Mouse (Mus musculus) intestine, embryonic 15.5 days (tissue): ENCODE data around the gene Ift81. TPM values are rescaled to one million over a fixed set of nuclear protein-coding genes. Genes with fewer than 3 reads are reported as not detected.

ENCODE experiments used
- ATAC-seq: fragments of 200-750 bp; cut with Nextera tagmentation; 2 replicates; pipeline ENCODE4 v1.8.0; 2017; ENCODE audit warnings: moderate TSS enrichment, moderate library complexity
- H3K27ac ChIP-seq: fragments of 300-500 bp; sonication (generic); 2 replicates; pipeline ENCODE4 v1.5.1; 2015; ENCODE audit warnings: mild to moderate bottlenecking, inconsistent platforms
- H3K27me3 ChIP-seq: fragments of 300-500 bp; sonication (generic); replicated peaks from 2 replicates; pipeline ENCODE4 v1.6.1; 2015; ENCODE audit warnings: inconsistent platforms
- H3K36me3 ChIP-seq: fragments of 300-500 bp; sonication (generic); 2 replicates; pipeline ENCODE4 v1.6.1; 2015; ENCODE audit warnings: inconsistent platforms
- H3K4me1 ChIP-seq: fragments of 300-500 bp; sonication (generic); replicated peaks from 2 replicates; pipeline ENCODE4 v1.6.1; 2015; ENCODE audit warnings: inconsistent platforms
- H3K4me2 ChIP-seq: fragments of 300-500 bp; sonication (generic); replicated peaks from 2 replicates; pipeline ENCODE4 v1.6.1; 2015; ENCODE audit warnings: mild to moderate bottlenecking, inconsistent platforms
- H3K4me3 ChIP-seq: fragments of 300-500 bp; sonication (generic); replicated peaks from 2 replicates; pipeline ENCODE4 v1.5.1; 2015; ENCODE audit warnings: inconsistent platforms
- H3K9ac ChIP-seq: fragments of 300-500 bp; sonication (generic); 2 replicates; pipeline ENCODE4 v1.6.1; 2015; ENCODE audit warnings: inconsistent platforms
- H3K9me3 ChIP-seq: fragments of 300-500 bp; sonication (generic); 2 replicates; pipeline ENCODE4 v1.6.1; 2016; ENCODE audit warnings: inconsistent platforms
- WGBS: fragments of 180-500 bp; shearing (Covaris S2); methylation state at CpG from one replicate; pipeline ENCODE4 v1.1.7; 2015; 5-methylcytosine and 5-hydroxymethylcytosine counted together
- polyA plus RNA-seq: library from polyadenylated mRNA; unstranded; fragments of >200 nt; fragmentation: Nextera tagmentation; extraction: Ambion mirVana; gene quantifications from 2 replicates; pipeline ENCODE4 v1.2.1, GENCODE M21; 2015

Gene Ift81
- polyA plus RNA-seq, 1 experiment from 2014 or later = 28.8 TPM

DNA sequence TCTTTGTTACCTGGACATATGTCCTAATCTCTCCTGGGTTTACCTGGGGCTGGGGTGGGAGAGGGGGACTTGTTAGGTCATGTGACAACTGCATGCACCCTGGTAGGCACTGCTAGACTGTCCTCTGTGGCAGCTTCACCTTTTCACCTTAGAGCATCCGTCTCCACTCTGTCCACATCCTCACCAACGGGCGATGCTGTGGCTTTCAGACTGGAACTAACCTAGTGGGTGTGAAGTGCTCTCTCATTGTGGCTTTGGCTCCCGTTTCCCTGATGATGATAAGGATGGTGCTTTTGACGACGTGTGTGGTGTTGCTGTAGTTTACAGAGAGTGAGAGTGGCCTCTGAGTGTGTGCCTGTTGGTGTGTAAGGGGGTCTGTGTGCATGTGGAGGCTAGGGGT lies 31.0 kb upstream of the Ift81 start:
- H3K4me2 ChIP-seq = no peak overlapping the region
- 77% methylated on average over 6 of the region's 6 CpGs for WGBS
- H3K4me1 ChIP-seq = 0 out of 2 replicates have a peak, but pooled peaks cover 4% of the 10 kb centered on the region
- no peaks in the 10 kb centered on the region for H3K9me3 ChIP-seq
- no peak overlapping the region for H3K27ac ChIP-seq
- no peak overlapping the region for H3K4me3 ChIP-seq
- no peak overlapping the region for H3K9ac ChIP-seq
- ATAC-seq = no peak
- no peaks in the 10 kb centered on the region for H3K27me3 ChIP-seq
- no peaks in the 10 kb centered on the region for H3K36me3 ChIP-seq

DNA sequence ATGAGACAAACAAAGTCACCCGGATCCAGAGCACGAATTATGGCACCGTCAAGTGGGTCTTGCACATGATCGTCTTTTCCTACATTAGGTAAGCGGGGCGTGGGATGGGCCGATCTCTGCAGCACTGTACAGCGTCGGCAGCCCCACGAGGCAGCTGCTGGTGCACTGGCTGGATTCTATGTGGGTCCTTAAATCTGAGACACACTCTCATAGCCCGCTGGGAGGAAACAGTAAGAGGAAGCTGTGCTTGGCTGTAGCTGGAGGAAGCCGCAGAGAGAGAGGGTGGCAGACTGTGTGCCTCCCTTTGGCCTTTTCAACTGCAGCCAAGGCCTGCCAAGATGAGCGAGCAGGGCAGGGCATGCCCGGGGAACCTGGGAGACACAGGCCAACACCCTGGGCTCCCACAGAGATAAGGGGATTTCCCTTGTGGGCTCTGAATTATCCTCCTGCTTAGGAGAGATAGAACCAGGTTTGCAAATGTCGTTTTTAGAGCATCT lies 29.8 kb upstream of the Ift81 start:
- H3K4me2 ChIP-seq = peak overlapping the region; percentile 17
- ATAC-seq = no peak
- no peak overlapping the region for H3K27ac ChIP-seq
- 49% methylated on average over 15 of the region's 15 CpGs for WGBS
- H3K27me3 ChIP-seq = no peaks in the 10 kb centered on the region
- 0 out of 2 replicates have a peak, but pooled peaks cover 4% of the 10 kb centered on the region for H3K4me1 ChIP-seq
- no peak overlapping the region for H3K9ac ChIP-seq
- no peaks in the 10 kb centered on the region for H3K36me3 ChIP-seq
- peak overlapping the region; percentile 3; the same call in 1 of the 2 replicates for H3K4me3 ChIP-seq
- no peaks in the 10 kb centered on the region for H3K9me3 ChIP-seq

DNA sequence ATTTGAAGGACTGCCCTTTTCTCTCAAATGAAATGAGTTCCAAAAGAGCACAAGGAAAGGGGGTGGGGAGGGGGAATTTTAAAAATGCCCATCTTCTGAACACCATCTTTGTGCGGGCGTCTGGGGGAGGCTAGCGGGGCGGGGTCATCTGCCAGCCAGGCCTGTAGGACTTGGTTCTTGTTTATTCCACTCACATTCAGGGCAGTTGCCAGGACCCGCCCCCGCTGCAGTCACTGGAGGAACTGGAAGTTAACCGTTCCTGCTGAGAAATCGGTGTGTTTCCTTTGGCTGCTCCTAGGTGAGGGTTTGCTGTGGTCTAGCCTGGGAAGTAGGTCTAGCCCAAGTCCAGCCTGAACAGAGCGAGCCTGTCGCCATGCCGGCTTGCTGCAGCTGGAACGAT lies 29.4 kb upstream of the Ift81 start, which contains the start of gene P2rx7:
Gene P2rx7, plus strand, starts transcription at position 211 of the 400 bp plus-strand sequence.
- no peak for ATAC-seq
- 56% methylated on average over 12 of the region's 12 CpGs for WGBS
- Histone ChIP-seq H3K27me3 (no peaks in the 10 kb centered on the region), H3K36me3 (no peaks in the 10 kb centered on the region), H3K9me3 (no peaks in the 10 kb centered on the region), H3K27ac (no peak within 1 kb of the TSS), H3K4me3 (peak within 1 kb of the TSS; percentile 3; the same call in 1 of the 2 replicates), H3K4me1 (0 out of 2 replicates have a peak, but pooled peaks cover 4% of the 10 kb centered on the region), H3K9ac (no peak within 1 kb of the TSS), H3K4me2 (peak within 1 kb of the TSS; percentile 17)

DNA sequence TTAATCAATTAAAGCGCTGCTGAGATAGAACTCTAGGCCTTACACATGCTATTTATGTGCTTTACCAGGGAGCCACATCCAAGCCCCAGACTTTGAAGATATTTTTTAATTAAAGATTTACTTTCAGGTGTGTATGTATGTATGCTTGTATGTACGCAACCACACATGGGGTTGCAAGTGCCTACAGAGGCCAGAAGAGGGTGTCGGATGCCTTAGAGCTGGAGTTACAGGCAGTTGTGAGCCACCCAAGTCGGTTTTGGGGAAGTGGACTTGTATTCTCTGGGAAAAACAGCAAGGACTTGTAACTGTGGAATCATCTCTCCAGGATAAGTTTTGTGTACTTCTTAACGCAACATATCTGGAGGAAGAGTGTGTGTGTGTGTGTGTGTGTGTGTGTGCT lies 25.7 kb upstream of the Ift81 start:
- Histone ChIP-seq H3K4me1 (0 out of 2 replicates have a peak, but pooled peaks cover 4% of the 10 kb centered on the region), H3K27ac (no peak overlapping the region), H3K36me3 (no peaks in the 10 kb centered on the region), H3K27me3 (no peaks in the 10 kb centered on the region), H3K9ac (no peak overlapping the region), H3K4me2 (no peak overlapping the region), H3K9me3 (no peaks in the 10 kb centered on the region), H3K4me3 (no peak overlapping the region)
- no peak for ATAC-seq
- WGBS = 85% methylated on average over 5 of the region's 5 CpGs

DNA sequence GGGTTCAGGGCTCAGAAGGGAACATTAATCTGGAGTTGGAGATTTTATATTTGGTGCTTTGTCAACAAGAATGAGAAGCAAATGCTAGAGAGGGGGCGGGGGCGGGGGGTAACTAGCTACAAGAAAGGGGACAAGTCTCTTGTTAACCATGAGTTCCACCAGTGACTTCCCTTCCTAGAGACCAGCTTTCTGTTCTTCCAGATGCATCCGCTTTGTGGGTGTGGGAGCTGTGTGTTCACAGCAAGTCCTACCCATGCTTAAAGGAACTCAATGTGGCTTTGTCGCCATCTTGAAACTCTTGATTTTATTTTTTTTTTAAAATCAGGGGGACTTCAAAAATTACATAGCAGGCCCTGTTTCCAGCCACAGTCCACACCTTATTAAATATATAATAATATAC lies 25.2 kb upstream of the Ift81 start:
- WGBS = 96% methylated on average over 4 of the region's 4 CpGs
- H3K4me1 ChIP-seq = 0 out of 2 replicates have a peak, but pooled peaks cover 4% of the 10 kb centered on the region

DNA sequence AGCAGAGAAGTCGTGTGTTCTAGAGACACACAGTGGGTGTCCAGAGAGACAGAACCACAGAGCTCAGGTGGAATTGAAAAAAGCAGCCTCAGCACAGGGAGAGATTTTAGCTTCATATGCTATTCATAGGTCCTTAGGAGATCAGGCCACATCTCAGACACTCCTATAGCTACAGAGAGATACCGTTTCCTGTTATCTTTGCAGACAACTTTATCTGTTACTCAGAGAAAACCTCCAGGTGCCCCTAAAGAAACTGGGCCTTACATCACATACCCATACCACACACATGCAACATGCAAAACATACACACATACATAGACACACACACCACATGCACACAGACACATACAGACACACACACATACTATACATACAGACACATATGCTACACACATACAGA lies 24.0 kb upstream of the Ift81 start:
- Histone ChIP-seq H3K36me3 (no peaks in the 10 kb centered on the region), H3K9ac (no peak overlapping the region)
- 64% methylated on average over 2 of the region's 2 CpGs for WGBS

More for the DNA sequence above, 25.2 kb upstream of the Ift81 start:
- Histone ChIP-seq H3K4me3 (no peak overlapping the region), H3K9me3 (no peaks in the 10 kb centered on the region), H3K36me3 (no peaks in the 10 kb centered on the region), H3K4me2 (no peak overlapping the region), H3K27ac (no peak overlapping the region), H3K27me3 (no peaks in the 10 kb centered on the region), H3K9ac (no peak overlapping the region)
- no peak for ATAC-seq

DNA sequence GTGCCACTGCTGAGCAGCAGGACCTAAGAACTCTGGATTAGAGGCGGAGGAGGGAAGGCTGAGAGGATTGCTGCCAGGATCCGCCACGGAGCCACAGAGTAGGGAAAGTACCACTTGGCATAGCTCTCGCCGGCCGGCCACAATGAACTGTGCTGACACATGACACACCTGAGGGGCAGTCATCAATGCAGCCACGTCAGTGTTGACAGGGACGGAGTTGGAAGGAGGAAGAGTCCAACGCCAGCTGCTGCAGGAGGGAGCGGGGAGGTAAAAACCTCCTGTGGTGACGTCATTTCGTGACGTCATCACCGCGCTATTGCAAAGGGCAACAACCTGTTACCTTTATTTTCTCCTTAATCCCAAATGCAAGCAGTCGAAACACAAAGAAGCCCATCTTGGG lies 22.6 kb upstream of the Ift81 start:
- 0 out of 2 replicates have a peak, but pooled peaks have one; percentile 41 for ATAC-seq
- H3K4me2 ChIP-seq = peak overlapping the region; percentile 51
- peak overlapping the region; percentile 9; the same call in 1 of the 2 replicates for H3K4me3 ChIP-seq
- H3K4me1 ChIP-seq = no peaks in the 10 kb centered on the region
- no peaks in the 10 kb centered on the region for H3K9me3 ChIP-seq
- 30% methylated on average over 16 of the region's 16 CpGs for WGBS
- no peaks in the 10 kb centered on the region for H3K36me3 ChIP-seq
- H3K27me3 ChIP-seq = no peaks in the 10 kb centered on the region
- no peak overlapping the region for H3K27ac ChIP-seq
- no peak overlapping the region for H3K9ac ChIP-seq

More for the DNA sequence above, 24.0 kb upstream of the Ift81 start:
- Histone ChIP-seq H3K27me3 (no peaks in the 10 kb centered on the region), H3K9me3 (no peaks in the 10 kb centered on the region), H3K4me3 (no peak overlapping the region), H3K27ac (no peak overlapping the region), H3K4me1 (no peaks in the 10 kb centered on the region), H3K4me2 (no peak overlapping the region)
- ATAC-seq = no peak

DNA sequence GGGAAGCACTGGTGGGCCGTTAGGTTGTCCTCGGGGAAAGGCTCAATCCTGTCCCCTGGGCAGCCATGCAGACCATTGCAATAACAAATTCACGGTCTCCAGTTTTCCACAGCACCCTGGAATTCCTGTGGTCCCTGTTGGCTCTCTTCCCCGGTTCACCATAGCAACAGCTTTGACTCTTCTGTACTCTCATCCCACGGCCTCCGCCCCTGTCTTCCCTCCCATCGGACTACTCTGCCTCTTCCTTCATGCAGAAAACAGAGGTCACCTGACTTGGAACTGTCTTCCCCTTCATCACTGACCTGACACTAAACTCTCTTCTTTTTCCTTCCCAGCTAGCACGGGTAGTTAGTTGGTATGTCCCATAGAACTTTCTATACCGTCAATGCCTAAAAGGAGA lies 22.0 kb upstream of the Ift81 start:
- Histone ChIP-seq H3K27me3 (no peaks in the 10 kb centered on the region), H3K36me3 (no peaks in the 10 kb centered on the region), H3K4me2 (no peak overlapping the region), H3K27ac (no peak overlapping the region), H3K4me3 (no peak overlapping the region), H3K9me3 (no peaks in the 10 kb centered on the region), H3K9ac (no peak overlapping the region), H3K4me1 (no peaks in the 10 kb centered on the region)
- ATAC-seq = no peak
- 74% methylated on average over 9 of the region's 9 CpGs for WGBS

DNA sequence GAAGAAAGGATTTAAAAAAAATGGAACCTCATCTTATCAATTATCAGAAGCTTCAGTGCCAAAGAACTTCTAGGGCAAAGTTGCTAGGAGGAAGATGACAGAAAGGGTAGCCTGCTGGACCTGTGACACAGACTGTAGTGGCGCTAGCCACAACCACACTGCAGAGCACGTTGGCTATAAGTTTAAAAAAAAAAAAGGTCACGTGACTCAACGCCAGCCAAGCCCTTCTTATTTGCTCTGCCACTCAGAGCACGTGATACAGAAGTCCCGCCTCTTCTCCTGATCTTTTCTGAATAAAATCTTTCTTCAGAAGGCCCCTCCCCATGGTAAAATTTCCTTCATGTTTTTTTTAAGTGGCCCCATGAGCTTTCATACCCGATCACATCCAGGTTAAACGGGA lies 20.9 kb upstream of the Ift81 start:
- no peak overlapping the region for H3K4me2 ChIP-seq
- H3K4me3 ChIP-seq = no peak overlapping the region
- H3K9ac ChIP-seq = no peak overlapping the region
- no peaks in the 10 kb centered on the region for H3K4me1 ChIP-seq
- H3K27me3 ChIP-seq = no peaks in the 10 kb centered on the region
- no peaks in the 10 kb centered on the region for H3K9me3 ChIP-seq
- H3K36me3 ChIP-seq = no peaks in the 10 kb centered on the region
- no peak for ATAC-seq
- WGBS = 77% methylated on average over 8 of the region's 8 CpGs
- H3K27ac ChIP-seq = no peak overlapping the region

DNA sequence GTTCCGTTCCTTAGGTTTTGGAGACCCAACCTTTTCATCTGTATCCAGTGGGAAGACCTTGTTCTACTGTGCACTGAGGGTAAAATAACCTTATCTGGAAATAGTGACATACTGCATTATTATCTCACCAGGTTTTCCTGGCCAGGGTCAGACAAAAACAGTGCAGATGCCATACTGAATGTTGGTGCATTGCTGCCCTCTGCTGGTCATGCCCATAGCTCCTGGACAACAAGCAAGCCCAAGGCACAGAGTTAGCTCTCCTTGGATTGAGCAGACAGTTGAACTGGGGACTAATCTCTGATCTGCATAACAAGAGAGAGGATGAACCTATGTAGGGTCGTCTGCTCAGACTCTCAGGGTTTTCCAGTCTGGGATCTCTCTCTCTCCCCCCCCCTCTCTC lies 12.9 kb upstream of the Ift81 start:
- no peaks in the 10 kb centered on the region for H3K4me1 ChIP-seq
- H3K27ac ChIP-seq = no peak overlapping the region
- peak; percentile 82 for ATAC-seq
- no peak overlapping the region for H3K9ac ChIP-seq
- H3K9me3 ChIP-seq = no peaks in the 10 kb centered on the region
- no peaks in the 10 kb centered on the region for H3K27me3 ChIP-seq
- H3K36me3 ChIP-seq = no peaks in the 10 kb centered on the region
- no peak overlapping the region for H3K4me3 ChIP-seq
- WGBS = 44% methylated on average over 2 of the region's 2 CpGs
- no peak overlapping the region for H3K4me2 ChIP-seq

DNA sequence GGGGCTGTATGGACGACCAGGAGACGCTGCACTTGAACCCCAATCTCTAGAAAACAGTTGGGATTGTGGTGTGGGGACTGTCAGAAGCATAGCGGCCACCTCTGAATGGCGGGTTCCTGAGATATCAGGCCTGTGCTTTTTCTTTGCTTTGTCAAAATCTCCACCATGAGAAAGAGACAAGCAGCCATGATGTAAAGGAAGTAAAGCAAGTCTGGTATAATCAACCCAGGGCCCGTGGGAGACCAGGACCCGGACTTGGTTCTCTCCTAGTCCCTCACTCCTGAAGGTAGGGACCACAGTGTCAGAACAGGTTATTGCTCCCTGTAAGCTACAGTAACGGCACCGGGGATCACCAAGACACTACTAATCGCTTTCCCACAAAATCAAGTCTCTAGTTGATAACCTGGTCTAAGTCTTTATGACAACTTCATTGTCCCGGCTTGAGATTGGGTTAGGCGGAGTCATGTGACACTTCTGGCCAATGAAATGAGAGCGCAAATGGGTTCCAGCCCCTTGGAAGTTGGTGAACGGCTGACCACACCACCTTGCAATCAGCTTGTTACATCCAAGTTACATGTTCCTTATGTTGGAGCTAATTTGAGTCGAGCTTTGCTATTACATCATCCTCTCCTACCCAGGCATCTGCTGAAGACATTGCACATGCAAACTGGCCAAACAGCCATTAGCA lies 11.4 kb upstream of the Ift81 start:
- WGBS = 83% methylated on average over 14 of the region's 14 CpGs
- Histone ChIP-seq H3K4me2 (no peak overlapping the region), H3K27ac (no peak overlapping the region)

DNA sequence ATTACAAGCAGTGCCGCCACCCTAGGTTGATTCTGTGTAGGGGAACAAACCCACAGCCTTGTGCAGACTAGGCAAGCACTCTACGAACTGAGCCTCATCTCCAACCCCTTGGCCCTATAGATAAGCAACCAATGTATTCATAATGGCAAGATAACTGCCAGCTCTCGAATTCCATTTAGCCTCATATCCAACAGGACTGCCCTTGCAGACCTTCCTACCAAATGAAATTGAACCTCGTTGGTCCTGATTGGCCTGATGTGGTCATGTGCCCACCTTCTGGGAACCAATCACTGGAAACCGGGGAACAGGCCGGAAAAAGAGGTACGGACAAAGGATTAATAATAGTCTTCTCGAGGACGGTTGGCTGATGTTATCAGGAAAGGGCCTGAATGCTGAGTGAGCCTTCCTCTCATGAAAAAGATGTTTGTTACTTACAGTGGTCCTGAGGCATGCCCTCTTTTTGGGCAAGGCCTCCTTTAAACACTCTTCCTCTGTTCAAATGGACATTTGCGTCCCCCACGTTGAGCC lies 10.7 kb upstream of the Ift81 start:
- Histone ChIP-seq H3K9ac (no peak overlapping the region), H3K9me3 (no peaks in the 10 kb centered on the region), H3K27me3 (no peaks in the 10 kb centered on the region), H3K27ac (no peak overlapping the region), H3K4me1 (0 out of 2 replicates have a peak, but pooled peaks cover 5% of the 10 kb centered on the region), H3K4me2 (no peak overlapping the region), H3K36me3 (no peaks in the 10 kb centered on the region), H3K4me3 (no peak overlapping the region)
- ATAC-seq = no peak
- WGBS = 90% methylated on average over 11 of the region's 11 CpGs

More for the DNA sequence above, 11.4 kb upstream of the Ift81 start:
- no peak for ATAC-seq
- Histone ChIP-seq H3K36me3 (no peaks in the 10 kb centered on the region), H3K27me3 (no peaks in the 10 kb centered on the region), H3K9me3 (no peaks in the 10 kb centered on the region), H3K9ac (no peak overlapping the region), H3K4me1 (0 out of 2 replicates have a peak, but pooled peaks cover 5% of the 10 kb centered on the region), H3K4me3 (no peak overlapping the region)
